Mouse (Mus musculus) cerebellum, adult 2 months (tissue): ENCODE data around the gene B4galt2.

Experiments used
- CTCF ChIP-seq: fragments of 200-500 bp; IDR thresholded peaks from 2 replicates; pipeline ENCODE4 v1.5.1; 2011; ENCODE audit warnings: low read depth, mild to moderate bottlenecking, control low read depth, low read length, moderate library complexity, borderline replicate concordance; ENCODE audit not compliant: insufficient read depth
- POLR2A ChIP-seq: fragments of 200-500 bp; IDR thresholded peaks from 2 replicates; pipeline ENCODE4 v1.6.1; 2011; ENCODE audit warnings: low read length, control low read depth, borderline replicate concordance; ENCODE audit not compliant: insufficient read depth

- peak; percentile 61; the same call in 1 of the 2 replicates for TF ChIP-seq CTCF
- no peak for TF ChIP-seq POLR2A
Observed at GRCm38 (mm10) chr4:117928699-117929241, 45.5 kb upstream of the B4galt2 start.
